Mouse (Mus musculus) limb, embryonic 15.5 days (tissue): ENCODE results near the gene Susd3. TPM values are rescaled to one million over a fixed set of nuclear protein-coding genes. Genes with fewer than 3 reads are reported as not detected.

Experiments used
- ATAC-seq: fragments of 200-750 bp; cut with Nextera tagmentation; 2 replicates; pipeline ENCODE4 v1.8.0; 2017; ENCODE audit warnings: low read depth, moderate TSS enrichment; ENCODE audit not compliant: insufficient number of reproducible peaks, low FRiP score, low TSS enrichment
- H3K27ac ChIP-seq: fragments of 300-500 bp; sonication (generic); 2 replicates; pipeline ENCODE4 v1.5.1; 2015; ENCODE audit warnings: moderate library complexity, mild to moderate bottlenecking, inconsistent platforms
- H3K27me3 ChIP-seq: fragments of 300-500 bp; sonication (generic); 2 replicates; pipeline ENCODE4 v1.6.1; 2015; ENCODE audit warnings: inconsistent platforms
- H3K36me3 ChIP-seq: fragments of 300-500 bp; sonication (generic); 2 replicates; pipeline ENCODE4 v1.6.1; 2015; ENCODE audit warnings: inconsistent platforms
- H3K4me1 ChIP-seq: fragments of 300-500 bp; sonication (generic); 2 replicates; pipeline ENCODE4 v1.6.1; 2015; ENCODE audit warnings: inconsistent platforms
- H3K4me2 ChIP-seq: fragments of 300-500 bp; sonication (generic); 2 replicates; pipeline ENCODE4 v1.6.1; 2015; ENCODE audit warnings: mild to moderate bottlenecking, inconsistent platforms
- H3K4me3 ChIP-seq: fragments of 300-500 bp; sonication (generic); 2 replicates; pipeline ENCODE4 v1.5.1; 2015; ENCODE audit warnings: mild to moderate bottlenecking, inconsistent platforms
- H3K9ac ChIP-seq: fragments of 300-500 bp; sonication (generic); 2 replicates; pipeline ENCODE4 v1.6.1; 2015; ENCODE audit warnings: inconsistent platforms
- H3K9me3 ChIP-seq: fragments of 300-500 bp; sonication (generic); 2 replicates; pipeline ENCODE4 v1.6.1; 2016; ENCODE audit warnings: inconsistent platforms
- WGBS: fragments of 180-500 bp; shearing (Covaris S2); methylation state at CpG from one replicate; pipeline ENCODE4 v1.1.7; 2015; 5-methylcytosine and 5-hydroxymethylcytosine counted together
- polyA plus RNA-seq: library from polyadenylated mRNA; unstranded; fragments of >200 nt; fragmentation: Nextera tagmentation; extraction: Ambion mirVana; gene quantifications from 2 replicates; pipeline ENCODE4 v1.2.1, GENCODE M21; 2015

Susd3 gene
- polyA plus RNA-seq, 1 experiment from 2014 or later = 2.0 TPM

DNA sequence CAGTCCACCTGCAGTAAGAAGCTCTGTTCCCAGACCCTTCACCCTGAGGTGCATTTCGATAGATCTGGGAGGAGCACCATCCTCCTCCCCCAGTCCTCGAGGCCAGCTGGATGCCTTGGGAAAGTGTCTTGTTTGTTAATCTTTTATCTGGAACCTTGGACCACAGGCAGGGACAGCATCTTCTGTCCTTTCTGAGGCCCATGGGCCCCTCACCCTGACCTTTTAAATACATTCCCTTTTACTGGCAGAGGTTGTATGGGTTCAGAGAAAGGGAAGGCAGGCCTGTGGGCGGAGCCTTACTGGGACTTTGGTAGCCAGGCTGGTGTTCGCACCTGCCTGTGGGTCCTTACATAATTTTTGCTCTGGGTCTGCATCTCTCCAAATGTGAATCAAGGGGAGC lies 3.3 kb downstream of the Susd3 start:
- Histone ChIP-seq H3K4me1 (peaks cover 11% of the 10 kb centered on the region), H3K36me3 (no peaks in the 10 kb centered on the region), H3K9ac (no peak overlapping the region), H3K4me3 (no peak overlapping the region), H3K27me3 (peaks cover 25% of the 10 kb centered on the region), H3K9me3 (no peaks in the 10 kb centered on the region), H3K4me2 (no peak overlapping the region), H3K27ac (no peak overlapping the region)
- WGBS = 61% methylated on average over 4 of the region's 4 CpGs
- no peak for ATAC-seq

DNA sequence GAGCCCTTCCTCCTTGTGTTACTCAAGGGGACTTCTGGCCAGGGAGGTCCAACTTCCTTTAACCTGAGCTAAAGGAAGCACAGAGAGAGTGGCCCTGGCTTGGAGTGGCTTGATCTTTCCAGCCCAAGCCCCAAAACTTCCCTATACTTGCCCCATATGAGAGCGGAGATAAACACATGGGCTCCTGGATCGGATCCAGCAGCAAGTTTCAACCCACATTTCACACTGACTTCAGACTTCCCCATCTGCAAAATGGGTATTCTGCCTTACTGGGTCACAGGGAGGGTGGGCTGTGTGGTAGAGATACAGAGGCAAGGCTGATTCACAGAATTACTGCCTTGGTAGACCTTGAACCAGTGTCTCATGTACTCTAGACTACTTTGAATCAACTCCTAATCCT lies 5.0 kb downstream of the Susd3 start:
- H3K9ac ChIP-seq = no peak overlapping the region
- no peak overlapping the region for H3K4me2 ChIP-seq
- H3K9me3 ChIP-seq = no peaks in the 10 kb centered on the region
- WGBS = 83% methylated on average over 2 of the region's 2 CpGs
- H3K27me3 ChIP-seq = peaks cover 23% of the 10 kb centered on the region
- no peak for ATAC-seq
- no peaks in the 10 kb centered on the region for H3K36me3 ChIP-seq
- peaks cover 11% of the 10 kb centered on the region for H3K4me1 ChIP-seq
- no peak overlapping the region for H3K4me3 ChIP-seq
- no peak overlapping the region for H3K27ac ChIP-seq

DNA sequence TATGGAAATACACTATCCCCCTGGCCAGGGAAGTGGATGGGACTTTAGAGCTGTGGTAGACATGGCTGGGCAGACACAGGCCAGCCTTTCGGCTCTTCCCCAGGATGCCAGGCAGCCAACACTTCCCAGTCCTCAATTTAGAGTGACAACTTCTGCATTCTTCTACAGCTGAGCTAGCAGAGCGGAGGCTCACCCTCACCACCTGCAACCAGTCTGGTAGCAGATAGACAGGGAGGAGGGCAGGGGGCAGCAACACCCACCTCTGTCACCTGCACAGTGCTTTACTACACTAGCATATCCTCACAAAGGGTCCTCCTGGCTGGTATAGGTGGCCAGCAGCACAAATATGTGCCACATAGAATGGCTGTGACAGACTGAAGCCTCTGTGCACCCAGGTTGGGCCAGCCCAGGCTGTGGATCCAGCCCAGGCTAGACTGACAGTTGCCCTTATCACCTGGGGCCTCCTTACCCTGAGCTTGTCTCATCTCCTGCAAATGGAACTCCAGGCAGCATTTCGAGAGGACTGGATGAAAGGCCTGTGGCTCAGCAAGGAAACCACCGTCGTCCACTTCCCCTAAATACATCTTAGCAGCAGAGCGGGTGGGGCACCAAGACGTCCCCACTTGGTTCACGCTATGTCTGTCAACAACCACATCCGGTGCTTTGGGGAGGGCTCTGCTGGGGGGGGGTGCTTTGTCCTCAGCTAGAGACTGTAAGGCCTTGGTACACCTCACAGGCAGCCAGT lies 6.0 kb downstream of the Susd3 start:
- WGBS = 65% methylated on average over 9 of the region's 9 CpGs
- Histone ChIP-seq H3K27ac (no peak overlapping the region), H3K36me3 (no peaks in the 10 kb centered on the region), H3K27me3 (peaks cover 13% of the 10 kb centered on the region), H3K4me2 (no peak overlapping the region), H3K4me1 (peaks cover 3% of the 10 kb centered on the region), H3K9me3 (no peaks in the 10 kb centered on the region), H3K4me3 (no peak overlapping the region), H3K9ac (no peak overlapping the region)
- no peak for ATAC-seq

DNA sequence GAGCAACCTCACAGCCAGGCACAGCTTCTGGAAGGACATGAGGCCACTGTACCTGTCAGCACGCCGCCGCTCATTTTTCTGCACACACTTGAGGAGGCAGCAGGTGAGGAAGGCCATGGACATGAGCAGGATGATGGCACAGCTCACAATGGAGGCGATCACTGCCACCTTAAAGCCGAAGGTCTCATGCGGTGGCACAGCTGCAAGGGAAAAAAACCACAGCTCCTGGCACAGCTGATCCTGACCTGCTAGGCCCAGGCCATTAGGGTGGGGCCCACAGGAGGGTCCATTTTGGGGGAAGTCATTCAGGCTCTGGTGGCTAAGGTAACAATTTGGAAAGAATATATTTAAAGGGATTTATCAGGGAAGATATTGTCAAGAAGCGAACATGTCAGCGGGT lies 9.8 kb downstream of the Susd3 start:
- H3K4me2 ChIP-seq = no peak overlapping the region
- no peaks in the 10 kb centered on the region for H3K27me3 ChIP-seq
- H3K9me3 ChIP-seq = no peaks in the 10 kb centered on the region
- no peak for ATAC-seq
- 91% methylated on average over 8 of the region's 8 CpGs for WGBS
- no peak overlapping the region for H3K9ac ChIP-seq
- H3K4me3 ChIP-seq = no peak overlapping the region
- H3K27ac ChIP-seq = no peak overlapping the region
- 0 out of 2 replicates have a peak, but pooled peaks cover 1% of the 10 kb centered on the region for H3K4me1 ChIP-seq
- no peaks in the 10 kb centered on the region for H3K36me3 ChIP-seq

DNA sequence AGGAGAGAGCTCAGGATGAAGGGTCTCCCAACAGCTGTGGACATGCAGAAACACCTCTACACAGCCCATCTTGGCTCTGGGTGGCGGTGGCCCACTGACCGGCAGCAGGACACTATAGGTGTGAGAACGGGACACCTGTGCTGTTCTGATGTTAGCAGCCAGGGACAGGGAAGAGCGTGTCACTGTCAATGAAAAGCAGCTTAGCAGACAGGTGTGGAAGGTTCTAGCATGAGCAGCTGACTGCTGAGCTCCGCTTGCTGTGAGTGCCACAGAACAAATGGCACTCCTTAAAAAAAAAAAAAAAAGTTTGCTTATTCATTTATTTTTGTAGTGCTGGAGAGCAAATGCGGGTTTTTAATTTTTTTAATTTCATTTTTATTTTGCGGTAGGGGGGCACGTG lies 10.9 kb downstream of the Susd3 start:
- Histone ChIP-seq H3K27ac (no peak overlapping the region), H3K4me2 (no peak overlapping the region), H3K4me1 (0 out of 2 replicates have a peak, but pooled peaks cover 3% of the 10 kb centered on the region), H3K36me3 (no peaks in the 10 kb centered on the region), H3K9ac (no peak overlapping the region), H3K4me3 (no peak overlapping the region), H3K9me3 (no peaks in the 10 kb centered on the region), H3K27me3 (no peaks in the 10 kb centered on the region)
- WGBS = 90% methylated on average over 8 of the region's 8 CpGs
- ATAC-seq = no peak

DNA sequence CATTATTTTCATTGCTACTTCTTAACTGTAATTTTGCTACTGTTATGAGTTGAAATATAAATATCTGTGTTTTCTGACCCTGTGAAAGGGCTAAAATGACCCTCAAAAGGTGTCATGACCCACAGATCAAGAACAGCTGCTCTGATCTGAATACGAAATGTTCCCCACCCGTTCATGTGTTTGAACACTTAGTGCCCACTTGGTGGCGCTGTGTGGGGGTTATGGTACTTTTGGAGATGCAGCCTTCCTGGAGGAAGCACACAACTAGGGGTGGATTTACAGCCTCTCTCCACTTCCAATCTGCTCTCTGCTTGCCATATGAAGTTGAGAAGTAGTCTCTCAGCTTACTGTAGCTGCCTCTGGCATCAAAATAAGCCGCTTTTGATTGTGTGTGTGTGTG lies 13.8 kb downstream of the Susd3 start:
- H3K4me1 ChIP-seq = 0 out of 2 replicates have a peak, but pooled peaks cover 3% of the 10 kb centered on the region
- no peak overlapping the region for H3K4me3 ChIP-seq
- no peak overlapping the region for H3K27ac ChIP-seq
- no peaks in the 10 kb centered on the region for H3K36me3 ChIP-seq
- H3K9ac ChIP-seq = no peak overlapping the region
- no peaks in the 10 kb centered on the region for H3K27me3 ChIP-seq
- 90% methylated on average over 4 of the region's 4 CpGs for WGBS
- no peaks in the 10 kb centered on the region for H3K9me3 ChIP-seq
- H3K4me2 ChIP-seq = no peak overlapping the region
- ATAC-seq = no peak

DNA sequence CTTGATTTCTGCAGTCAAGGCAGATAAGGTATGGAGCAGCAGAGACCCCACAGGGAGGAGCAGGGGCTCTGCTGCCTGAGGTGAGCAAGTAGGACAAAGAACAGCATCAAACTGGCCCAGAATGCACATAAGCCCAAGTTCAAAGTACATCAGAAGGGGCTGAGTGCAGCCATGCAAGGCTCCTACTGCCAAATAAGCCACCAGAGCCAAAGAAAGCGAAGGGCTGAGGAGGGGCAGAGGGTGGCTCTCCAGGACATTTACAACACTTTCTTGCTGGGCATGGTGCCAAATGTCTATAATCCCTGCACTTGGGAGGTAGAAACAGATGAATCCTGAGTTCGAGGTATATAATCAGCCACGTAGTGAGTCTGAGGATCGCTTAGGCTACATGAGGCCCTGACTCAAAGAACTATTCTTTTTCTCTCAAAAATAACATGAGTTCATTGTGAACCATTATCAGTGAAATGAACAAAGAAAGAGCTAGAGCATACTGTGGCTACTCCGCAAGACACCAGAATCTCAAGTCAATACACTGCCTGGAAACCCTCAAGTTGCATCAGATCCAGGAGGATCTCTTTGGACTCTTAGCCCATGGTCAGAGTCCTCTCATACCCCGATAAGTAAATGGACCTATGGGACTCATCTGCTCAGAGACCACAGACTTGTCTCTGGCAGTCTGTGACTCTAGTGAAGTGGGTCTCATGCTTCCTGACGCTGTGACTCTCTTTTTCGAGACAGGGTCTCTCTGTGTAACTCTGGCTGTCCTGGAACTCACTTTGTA lies 14.5 kb downstream of the Susd3 start:
- Histone ChIP-seq H3K27me3 (no peaks in the 10 kb centered on the region), H3K4me2 (no peak overlapping the region), H3K4me3 (no peak overlapping the region), H3K36me3 (no peaks in the 10 kb centered on the region), H3K9ac (no peak overlapping the region), H3K9me3 (no peaks in the 10 kb centered on the region), H3K4me1 (0 out of 2 replicates have a peak, but pooled peaks cover 3% of the 10 kb centered on the region), H3K27ac (no peak overlapping the region)
- 77% methylated on average over 8 of the region's 8 CpGs for WGBS
- no peak for ATAC-seq

DNA sequence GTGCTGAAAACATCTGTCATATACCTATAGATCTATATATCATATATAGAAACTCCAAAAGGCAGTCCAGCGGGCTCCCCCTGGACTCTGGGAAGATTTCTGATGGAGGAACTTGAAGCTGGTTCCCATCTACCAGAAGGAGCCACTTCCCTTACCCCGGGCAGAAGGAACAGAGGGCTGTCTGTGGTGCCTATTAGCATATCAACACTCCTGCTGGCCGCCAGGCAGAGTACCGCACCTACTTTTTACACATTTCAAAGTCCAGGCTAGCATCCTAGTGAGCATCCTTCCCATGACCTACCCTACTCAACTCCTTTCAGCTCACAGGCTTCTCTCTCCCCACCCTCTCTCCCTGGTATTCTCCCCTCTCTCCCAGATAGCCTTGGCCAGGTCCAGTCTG lies 22.9 kb downstream of the Susd3 start:
- Histone ChIP-seq H3K27ac (no peak overlapping the region), H3K4me2 (no peak overlapping the region), H3K9me3 (no peaks in the 10 kb centered on the region), H3K4me3 (no peak overlapping the region), H3K9ac (no peak overlapping the region), H3K27me3 (0 out of 2 replicates have a peak, but pooled peaks cover 3% of the 10 kb centered on the region), H3K36me3 (no peaks in the 10 kb centered on the region), H3K4me1 (peaks cover 2% of the 10 kb centered on the region; the same call in 1 of the 2 replicates)
- 41% methylated on average over 4 of the region's 4 CpGs for whole genome bisulfite sequencing
- no peak for ATAC-seq

DNA sequence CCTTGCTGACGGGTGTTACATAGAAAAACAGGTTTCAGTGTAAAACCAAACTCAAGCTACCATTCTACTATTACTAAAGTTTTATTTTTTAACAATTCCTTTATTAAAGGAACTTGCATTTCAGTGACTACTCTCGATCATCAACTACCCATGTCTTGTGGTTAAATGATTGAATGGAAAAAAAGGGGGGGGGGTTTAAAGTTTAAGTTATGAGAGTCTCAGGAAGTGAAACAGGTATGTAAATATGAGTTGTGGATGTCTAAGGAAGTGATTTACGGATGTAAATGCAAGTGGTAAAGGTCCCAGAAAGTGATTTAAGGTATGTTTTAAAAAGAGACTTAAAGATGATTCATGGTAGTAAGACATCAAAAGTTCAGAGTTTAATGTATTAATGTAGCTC lies 23.3 kb downstream of the Susd3 start:
- Histone ChIP-seq H3K9me3 (no peaks in the 10 kb centered on the region), H3K9ac (no peak overlapping the region), H3K4me1 (peaks cover 2% of the 10 kb centered on the region; the same call in 1 of the 2 replicates), H3K27ac (no peak overlapping the region), H3K36me3 (no peaks in the 10 kb centered on the region), H3K4me2 (no peak overlapping the region), H3K4me3 (no peak overlapping the region), H3K27me3 (0 out of 2 replicates have a peak, but pooled peaks cover 3% of the 10 kb centered on the region)
- WGBS = 57% methylated on average over 3 of the region's 3 CpGs
- no peak for ATAC-seq

DNA sequence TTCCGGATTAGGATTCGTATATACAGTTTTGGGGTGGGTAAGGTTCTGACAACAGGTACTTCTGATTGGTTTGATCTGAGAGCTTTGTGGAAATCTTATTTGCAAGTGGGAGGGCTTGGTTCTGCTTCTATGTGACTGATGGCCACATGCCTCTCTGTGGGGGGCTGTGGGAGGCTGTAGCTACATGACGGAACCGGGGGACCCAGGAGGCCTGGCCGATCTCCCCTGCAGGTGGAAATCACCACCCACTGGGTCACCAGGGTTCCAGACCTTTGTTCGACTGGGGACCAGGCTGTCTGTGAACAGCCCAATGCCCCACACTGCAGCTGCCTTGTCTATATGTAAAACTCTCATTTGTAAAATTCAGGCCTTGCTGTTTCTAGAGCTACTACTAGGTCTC lies 23.8 kb downstream of the Susd3 start:
- Histone ChIP-seq H3K27me3 (0 out of 2 replicates have a peak, but pooled peaks cover 3% of the 10 kb centered on the region), H3K36me3 (no peaks in the 10 kb centered on the region), H3K27ac (no peak overlapping the region), H3K9me3 (no peaks in the 10 kb centered on the region), H3K9ac (no peak overlapping the region), H3K4me2 (peak overlapping the region; percentile 19; the same call in 1 of the 2 replicates), H3K4me1 (peaks cover 2% of the 10 kb centered on the region; the same call in 1 of the 2 replicates), H3K4me3 (no peak overlapping the region)
- WGBS = 25% methylated on average over 6 of the region's 6 CpGs
- ATAC-seq = no peak

DNA sequence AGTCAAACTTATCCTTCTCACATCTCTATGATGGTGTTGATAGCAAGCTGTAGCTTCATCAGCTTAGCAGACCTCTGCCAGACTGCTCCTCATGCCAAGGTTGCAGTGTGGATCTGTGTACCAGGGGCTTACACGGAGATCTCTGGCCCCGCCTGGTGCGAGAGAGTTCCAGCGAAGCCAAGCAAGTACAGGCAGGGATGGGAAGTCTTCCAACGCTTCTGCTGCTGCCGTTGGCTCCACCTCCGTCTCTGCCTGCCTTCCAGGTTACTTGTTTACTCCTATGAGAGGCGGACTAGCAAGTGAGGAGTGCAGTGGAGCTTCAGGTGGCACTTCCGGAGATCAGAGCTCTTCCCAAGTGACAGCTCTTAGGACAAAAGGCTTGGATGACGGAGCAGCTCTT lies 24.2 kb downstream of the Susd3 start:
- Histone ChIP-seq H3K27me3 (0 out of 2 replicates have a peak, but pooled peaks cover 3% of the 10 kb centered on the region), H3K27ac (no peak overlapping the region), H3K36me3 (no peaks in the 10 kb centered on the region), H3K4me3 (no peak overlapping the region), H3K4me2 (peak overlapping the region; percentile 19; the same call in 1 of the 2 replicates), H3K4me1 (peaks cover 2% of the 10 kb centered on the region; the same call in 1 of the 2 replicates), H3K9ac (no peak overlapping the region), H3K9me3 (no peaks in the 10 kb centered on the region)
- no peak for ATAC-seq
- 10% methylated on average over 10 of the region's 10 CpGs for WGBS

DNA sequence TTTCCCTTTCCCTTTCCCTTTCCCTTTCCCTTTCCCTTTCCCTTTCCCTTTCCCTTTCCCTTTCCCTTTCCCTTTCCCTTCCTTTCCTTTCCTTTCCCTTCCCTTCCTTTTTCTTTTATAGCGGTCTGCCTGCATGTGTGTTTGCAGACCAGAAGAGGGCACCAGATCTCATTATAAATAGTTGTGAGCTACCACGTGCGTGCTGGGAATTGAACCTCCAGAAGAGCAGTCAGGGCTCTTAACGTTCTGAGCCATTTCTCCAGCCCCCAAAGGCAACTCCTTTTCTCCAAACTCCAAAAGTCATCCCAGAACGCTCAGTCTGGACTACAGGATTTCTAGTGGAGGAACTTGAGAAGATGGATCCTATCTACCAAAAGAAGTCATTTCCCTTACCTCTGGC lies 27.6 kb downstream of the Susd3 start:
- no peak for ATAC-seq
- H3K9me3 ChIP-seq = no peaks in the 10 kb centered on the region
- H3K27ac ChIP-seq = no peak overlapping the region
- H3K9ac ChIP-seq = no peak overlapping the region
- 19% methylated on average over 5 of the region's 5 CpGs for WGBS
- H3K4me2 ChIP-seq = no peak overlapping the region
- H3K27me3 ChIP-seq = 0 out of 2 replicates have a peak, but pooled peaks cover under 1% of the 10 kb centered on the region
- no peak overlapping the region for H3K4me3 ChIP-seq
- peaks cover 12% of the 10 kb centered on the region for H3K4me1 ChIP-seq
- no peaks in the 10 kb centered on the region for H3K36me3 ChIP-seq
